19 mouse cellular contexts compared by ENCODE assay signal in genomic region chr7:125340326-125340905, GRCm38 (mm10).
DNase-seq lines count a peak whose midpoint lies in the region; ATAC-seq lines count a peak whose summit lies in the region.
"Had no signal": no experiment of that assay in that cellular context is flagged by ENCODE, and none has a peak within 500 bp of the region (broad histone marks: within the 10 kb centered on the region; RNA-seq: fewer than 3 reads in every experiment).

No protein-coding gene starts in this region.

- 27% methylated on average over 14 of the region's 14 CpGs for WGBS in hindbrain, embryonic 15.5 days
- 46% methylated on average over 14 of the region's 14 CpGs for WGBS in midbrain, embryonic 14.5 days
- WGBS in neural tube, embryonic 14.5 days, result 33% methylated on average over 14 of the region's 14 CpGs
- WGBS in forebrain, embryonic 12.5 days, result 78% methylated on average over 14 of the region's 14 CpGs

- H3K27ac ChIP-seq in hindbrain, embryonic 15.5 days (replicated peaks), result peak overlapping the region; percentile 44
- peak overlapping the region; percentile 57 for H3K27ac ChIP-seq in midbrain, embryonic 14.5 days (replicated peaks; ENCODE audit: low read depth, low read length)
- H3K27ac ChIP-seq in neural tube, embryonic 14.5 days (ENCODE audit: low read depth, low read length), result peak overlapping the region; percentile 50; the same call in 1 of the 2 replicates
- no peak overlapping the region for H3K27ac ChIP-seq in forebrain, embryonic 12.5 days
- H3K27ac ChIP-seq: forebrain, embryonic 10.5 days had no signal

- H3K4me1 ChIP-seq in hindbrain, embryonic 15.5 days (replicated peaks), result peaks cover 17% of the 10 kb centered on the region
- H3K4me1 ChIP-seq in midbrain, embryonic 14.5 days (ENCODE audit: control insufficient read depth, insufficient read depth, low read length), result peaks cover 7% of the 10 kb centered on the region; the same call in 1 of the 2 replicates
- H3K4me1 ChIP-seq in neural tube, embryonic 14.5 days (ENCODE audit: control insufficient read depth, insufficient read depth, low read length), result 0 out of 2 replicates have a peak, but pooled peaks cover 2% of the 10 kb centered on the region
- peaks cover 5% of the 10 kb centered on the region; the same call in 1 of the 2 replicates for H3K4me1 ChIP-seq in forebrain, embryonic 12.5 days

- no peak overlapping the region for H3K4me3 ChIP-seq in hindbrain, embryonic 15.5 days
- H3K4me3 ChIP-seq in midbrain, embryonic 14.5 days (replicated peaks; ENCODE audit: low read depth, low read length), result no peak overlapping the region
- no peak overlapping the region for H3K4me3 ChIP-seq in neural tube, embryonic 14.5 days (ENCODE audit: low read depth, low read length)
- H3K4me3 ChIP-seq in forebrain, embryonic 12.5 days (replicated peaks), result no peak overlapping the region
- H3K4me3 ChIP-seq: forebrain, embryonic 10.5 days had no signal

- H3K27me3 ChIP-seq in hindbrain, embryonic 15.5 days, result peaks cover 9% of the 10 kb centered on the region; the same call in 1 of the 2 replicates
- no peaks in the 10 kb centered on the region for H3K27me3 ChIP-seq in midbrain, embryonic 14.5 days (ENCODE audit: control insufficient read depth, insufficient read depth, low read length)
- no peaks in the 10 kb centered on the region for H3K27me3 ChIP-seq in neural tube, embryonic 14.5 days (ENCODE audit: control insufficient read depth, insufficient read depth, low read length)
- 0 out of 2 replicates have a peak, but pooled peaks cover 8% of the 10 kb centered on the region for H3K27me3 ChIP-seq in forebrain, embryonic 12.5 days

- no peak overlapping the region for H3K9ac ChIP-seq in hindbrain, embryonic 15.5 days
- 0 out of 2 replicates have a peak overlapping the region, but pooled peaks have one; percentile 1 for H3K9ac ChIP-seq in midbrain, embryonic 14.5 days (replicated peaks; ENCODE audit: low read length)
- H3K9ac ChIP-seq in neural tube, embryonic 14.5 days (replicated peaks; ENCODE audit: low read depth, low read length), result no peak overlapping the region
- H3K9ac ChIP-seq in forebrain, embryonic 12.5 days, result no peak overlapping the region
- H3K9ac ChIP-seq: liver, postnatal 0 days had no signal

- ATAC-seq in hindbrain, embryonic 15.5 days (ENCODE audit: low FRiP score, low read depth), result peak; percentile 55; the same call in 1 of the 2 replicates
- no peak for ATAC-seq in midbrain, embryonic 14.5 days (ENCODE audit: low FRiP score, low TSS enrichment)
- ATAC-seq in neural tube, embryonic 14.5 days (ENCODE audit: low read depth), result peak; percentile 81
- ATAC-seq in megakaryocyte-erythroid progenitor cell, adult 5-6 weeks (replicated peaks; ENCODE audit: low FRiP score, low TSS enrichment, poor library complexity, severe bottlenecking), result no peak
- no peak for ATAC-seq in forebrain, embryonic 12.5 days (ENCODE audit: low FRiP score)
- ATAC-seq: liver, postnatal 0 days had no signal

- H3K9me3 ChIP-seq in hindbrain, embryonic 15.5 days, result no peaks in the 10 kb centered on the region
- H3K9me3 ChIP-seq in midbrain, embryonic 14.5 days (ENCODE audit: control insufficient read depth, low read length), result no peaks in the 10 kb centered on the region
- H3K9me3 ChIP-seq in neural tube, embryonic 14.5 days (ENCODE audit: control insufficient read depth, low read length), result no peaks in the 10 kb centered on the region
- H3K9me3 ChIP-seq in forebrain, embryonic 12.5 days, result no peaks in the 10 kb centered on the region
- H3K9me3 ChIP-seq: forebrain, embryonic 10.5 days had no signal

- H3K36me3 ChIP-seq in hindbrain, embryonic 15.5 days, result no peaks in the 10 kb centered on the region
- no peaks in the 10 kb centered on the region for H3K36me3 ChIP-seq in midbrain, embryonic 14.5 days (ENCODE audit: control insufficient read depth, insufficient read depth, low read length)
- H3K36me3 ChIP-seq in neural tube, embryonic 14.5 days (ENCODE audit: control insufficient read depth, insufficient read depth, low read length), result no peaks in the 10 kb centered on the region
- no peaks in the 10 kb centered on the region for H3K36me3 ChIP-seq in forebrain, embryonic 12.5 days (replicated peaks)
- H3K36me3 ChIP-seq: forebrain, embryonic 10.5 days had no signal

- peak; percentile 7 for DNase-seq in embryo, embryonic 11 days
- DNase-seq in embryo, embryonic 9.5 days (ENCODE audit: extremely low spot score), result no peak
- DNase-seq in midbrain, embryonic 14.5 days, result peak; percentile 53
- DNase-seq in cerebellum, postnatal 14 days, result no peak
- DNase-seq: adrenal gland, postnatal 14 days; cerebellum, adult 8-10 months; gastrocnemius, postnatal 36 days; heart, postnatal 36 days; kidney, adult 9 months; kidney, postnatal 14 days; liver, postnatal 0 days; lung, postnatal 10 days; thymus, postnatal 36 days had no signal

- H3K4me2 ChIP-seq in hindbrain, embryonic 15.5 days, result peak overlapping the region; percentile 41
- peak overlapping the region; percentile 32 for H3K4me2 ChIP-seq in midbrain, embryonic 14.5 days (ENCODE audit: low read length)
- H3K4me2 ChIP-seq in neural tube, embryonic 14.5 days (ENCODE audit: low read depth, low read length), result no peak overlapping the region
- no peak overlapping the region for H3K4me2 ChIP-seq in forebrain, embryonic 12.5 days
- H3K4me2 ChIP-seq: liver, embryonic 11.5 days had no signal

Comparison
In these comparisons a context has a peak if more than half of its experiments do, and no peak if none do; other contexts are left out.
1. DNase-seq: peak in embryo, embryonic 11 days (single experiment) and midbrain, embryonic 14.5 days (single experiment); none in embryo, embryonic 9.5 days (single experiment) and cerebellum, postnatal 14 days (0 of 2).
2. ATAC-seq: peak in hindbrain, embryonic 15.5 days (single experiment) and neural tube, embryonic 14.5 days (single experiment); none in midbrain, embryonic 14.5 days (single experiment), megakaryocyte-erythroid progenitor cell, adult 5-6 weeks (single experiment) and forebrain, embryonic 12.5 days (single experiment).
3. H3K4me2 ChIP-seq: peak in hindbrain, embryonic 15.5 days (single experiment) and midbrain, embryonic 14.5 days (single experiment); none in neural tube, embryonic 14.5 days (single experiment) and forebrain, embryonic 12.5 days (single experiment).